Mouse (Mus musculus): ENCODE measurements around the gene Ccdc121. TPM values are rescaled to one million over a fixed set of nuclear protein-coding genes. Genes with fewer than 3 reads are reported as not detected.

Gene Ccdc121
- 0.17 TPM in 1 of 2 replicates, not detected in the other for polyA plus RNA-seq (2012; rRNA removed; ENCODE audit: low replicate concordance)

DNA sequence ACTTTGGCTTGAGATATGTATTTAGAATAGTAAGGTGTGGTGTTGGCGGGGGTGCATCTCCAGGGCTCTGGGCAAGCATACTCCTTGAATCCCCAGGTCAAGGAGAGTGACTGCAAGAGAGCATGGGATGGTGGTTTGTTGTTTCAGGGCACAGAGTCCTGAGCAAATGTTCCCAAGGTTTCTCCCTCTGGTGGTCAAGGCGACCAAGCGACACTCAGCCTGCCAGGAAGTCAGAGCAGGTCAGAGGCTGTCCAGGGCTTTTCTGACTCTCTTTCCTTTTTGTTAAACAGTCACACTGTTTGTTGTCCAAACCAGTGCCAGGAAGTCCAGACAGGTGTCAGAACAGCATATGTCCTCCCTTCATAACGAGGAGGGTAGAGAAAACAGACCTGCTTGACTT, at the start of gene Ccdc121:
Gene Ccdc121, minus strand, starts transcription at position 145 of the 400 bp plus-strand sequence.

Other genes with a start within 250 kb of the Ccdc121 start
- gene Cnih3, start 158.8 kb downstream of the Ccdc121 start, polyA plus RNA-seq (2012; rRNA removed; ENCODE audit: low replicate concordance) = 0.04 TPM in 1 of 2 replicates, not detected in the other
- 2.1 TPM in 1 of 2 replicates, not detected in the other for gene Dnah14, start 65.1 kb upstream of the Ccdc121 start, polyA plus RNA-seq (2012; rRNA removed; ENCODE audit: low replicate concordance)